Mouse (Mus musculus) inflammation-experienced regulatory T-cells, adult 6 months (primary cell): ENCODE results near the gene Cbll1. TPM values are rescaled to one million over a fixed set of nuclear protein-coding genes. Genes with fewer than 3 reads are reported as not detected.
"Not testable (repeated sequence)": the region's sequence is repeated elsewhere in the genome, so short reads cannot be mapped to it uniquely, and the experiment has no call there.

ENCODE experiments used
- ATAC-seq: one replicate; pipeline ENCODE4 v1.8.0; 2017
- polyA plus RNA-seq, 3 experiments: library from polyadenylated mRNA; unstranded; fragments of 100-300 nt; shearing (Covaris generic); gene quantifications; one replicate each; pipeline ENCODE4 v1.2.1; 2017

The Cbll1 gene
- polyA plus RNA-seq, 3 experiments from 2014 or later = 28.9 to 31.9 (median 30.2) TPM

- ATAC-seq = no peak
Measured at GRCm38 (mm10) chr12:31486431-31486830, 13.0 kb downstream of the Cbll1 start.

- ATAC-seq = not testable (repeated sequence)
Measured at GRCm38 (mm10) chr12:31478182-31478581, 21.2 kb downstream of the Cbll1 start.

GRCm38 (mm10) chr12:31462615-31463014 is 36.8 kb downstream of the Cbll1 start:
- ATAC-seq = no peak

- ATAC-seq = no peak
Measured at GRCm38 (mm10) chr12:31461371-31461770, 38.0 kb downstream of the Cbll1 start.

GRCm38 (mm10) chr12:31460270-31460669 is 39.1 kb downstream of the Cbll1 start:
- ATAC-seq = not testable (repeated sequence)

- ATAC-seq = no peak
Measured at GRCm38 (mm10) chr12:31458474-31458873, 40.9 kb downstream of the Cbll1 start.

- ATAC-seq = no peak
Measured at GRCm38 (mm10) chr12:31456271-31456670, 43.1 kb downstream of the Cbll1 start.

GRCm38 (mm10) chr12:31449341-31449740 is 50.1 kb downstream of the Cbll1 start:
- no peak for ATAC-seq

GRCm38 (mm10) chr12:31444827-31445226 is 54.6 kb downstream of the Cbll1 start:
- ATAC-seq = no peak

GRCm38 (mm10) chr12:31444131-31444546 is 55.3 kb downstream of the Cbll1 start:
- ATAC-seq = no peak

- no peak for ATAC-seq
Measured at GRCm38 (mm10) chr12:31439612-31440011, 59.8 kb downstream of the Cbll1 start.

- no peak for ATAC-seq
Measured at GRCm38 (mm10) chr12:31437791-31438190, 61.6 kb downstream of the Cbll1 start.

Other genes starting within 250 kb of the Cbll1 start
- not detected for gene Lamb1, start 234.4 kb downstream of the Cbll1 start, polyA plus RNA-seq
- 100 to 1,000 TPM in 1 of 3 experiments, 10 to 100 TPM in 2; 92.6 to 105 (median 93.2) TPM for gene Dld, start 148.2 kb downstream of the Cbll1 start, polyA plus RNA-seq
- gene Slc26a3, start 108.7 kb downstream of the Cbll1 start, polyA plus RNA-seq = not detected
- gene Slc26a4, start 60.4 kb upstream of the Cbll1 start, polyA plus RNA-seq = not detected
- gene Bcap29, start 135.0 kb upstream of the Cbll1 start, polyA plus RNA-seq = 10 to 100 TPM; 79.3 to 85.8 (median 82.8) TPM
- 10 to 100 TPM in 2 of 3 experiments, 1 to 10 TPM in 1; 7.1 to 20.2 (median 17.2) TPM for gene Dus4l, start 155.2 kb upstream of the Cbll1 start, polyA plus RNA-seq
- 10 to 100 TPM; 32.7 to 61.8 (median 41.8) TPM for gene Cog5, start 155.3 kb upstream of the Cbll1 start, polyA plus RNA-seq
- under 1 TPM; 0.51 to 0.72 (median 0.59) TPM for gene Gpr22, start 214.3 kb upstream of the Cbll1 start, polyA plus RNA-seq